Mouse (Mus musculus) hindbrain, embryonic 10.5 days (tissue): ENCODE results near the gene Gmcl1. TPM values are rescaled to one million over a fixed set of nuclear protein-coding genes. Genes with fewer than 3 reads are reported as not detected.

Experiments
- DNase-seq: peaks from one replicate; pipeline ENCODE4 v3.0.0-alpha.2; 2017; ENCODE audit warnings: low spot score
- H3K27ac ChIP-seq: fragments of 300-500 bp; sonication (generic); 2 replicates; pipeline ENCODE4 v1.5.1; 2016; ENCODE audit warnings: mild to moderate bottlenecking, moderate library complexity
- H3K27me3 ChIP-seq: fragments of 300-500 bp; sonication (generic); 2 replicates; pipeline ENCODE4 v1.6.1; 2016; ENCODE audit warnings: mild to moderate bottlenecking; ENCODE audit not compliant: poor library complexity, insufficient read depth, severe bottlenecking
- H3K36me3 ChIP-seq: fragments of 300-500 bp; sonication (generic); 2 replicates; pipeline ENCODE4 v1.6.1; 2016; ENCODE audit warnings: mild to moderate bottlenecking, moderate library complexity
- H3K4me1 ChIP-seq: fragments of 300-500 bp; sonication (generic); replicated peaks from 2 replicates; pipeline ENCODE4 v1.6.1; 2016; ENCODE audit warnings: mild to moderate bottlenecking
- H3K4me3 ChIP-seq: fragments of 300-500 bp; sonication (generic); 2 replicates; pipeline ENCODE4 v1.5.1; 2016; ENCODE audit warnings: mild to moderate bottlenecking, moderate library complexity
- H3K9me3 ChIP-seq: fragments of 300-500 bp; sonication (generic); 2 replicates; pipeline ENCODE4 v1.6.1; 2016; ENCODE audit warnings: mild to moderate bottlenecking, moderate library complexity
- WGBS: fragments of 180-500 bp; shearing (Covaris S2); methylation state at CpG from one replicate; pipeline ENCODE4 v1.1.7; 2016; 5-methylcytosine and 5-hydroxymethylcytosine counted together
- polyA plus RNA-seq: library from polyadenylated mRNA; unstranded; fragments of >200 nt; fragmentation: Nextera tagmentation; extraction: Ambion mirVana; gene quantifications from 2 replicates; pipeline ENCODE4 v1.2.1, GENCODE M21; 2016

The Gmcl1 gene
- polyA plus RNA-seq, 1 experiment from 2014 or later, result 38.1 TPM

DNA sequence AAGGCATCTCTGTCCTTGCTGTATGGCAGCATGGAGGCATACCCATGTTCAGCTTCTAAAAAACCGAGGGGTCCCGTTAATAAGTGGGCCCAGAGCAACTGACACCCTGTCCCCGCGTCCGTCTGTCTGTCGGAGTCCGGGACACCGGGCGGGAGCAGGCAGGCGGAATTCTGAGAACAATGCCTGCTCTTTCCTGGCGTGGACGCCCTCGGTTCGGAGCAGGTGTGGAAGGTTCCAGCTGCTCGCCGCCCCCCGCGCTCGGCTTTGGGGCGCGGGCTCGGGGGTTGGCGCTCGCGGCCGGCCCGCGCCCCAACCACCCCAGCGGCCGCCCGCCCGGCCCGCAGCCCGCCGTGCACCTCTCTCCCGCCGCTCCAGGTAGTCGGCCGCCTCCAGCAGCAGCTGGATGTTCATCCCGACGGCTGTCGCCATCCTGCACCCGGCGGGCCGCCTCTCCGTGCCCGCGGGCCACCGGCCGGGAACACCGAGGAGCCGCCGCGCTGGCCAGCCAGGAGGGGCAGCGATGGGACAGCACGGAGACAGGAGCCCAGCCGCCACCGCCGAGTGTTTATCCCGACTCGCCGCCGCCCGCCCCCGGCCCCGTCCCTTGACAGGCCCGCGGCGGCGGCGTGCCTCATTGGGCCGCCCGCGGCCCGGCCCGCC lies 64.5 kb downstream of the Gmcl1 start, which contains the start of gene Mxd1:
Gene Mxd1, minus strand, starts transcription at position 582 of the 660 bp plus-strand sequence.
- Histone ChIP-seq H3K27me3 (no peaks in the 10 kb centered on the region), H3K9me3 (no peaks in the 10 kb centered on the region), H3K36me3 (peaks cover 44% of the 10 kb centered on the region), H3K4me1 (peaks cover 19% of the 10 kb centered on the region), H3K27ac (peak within 1 kb of the TSS; percentile 82), H3K4me3 (peak within 1 kb of the TSS; percentile 96)
- DNase-seq, result no peak
- WGBS, result under 1% methylated on average over 75 of the region's 76 CpGs

DNA sequence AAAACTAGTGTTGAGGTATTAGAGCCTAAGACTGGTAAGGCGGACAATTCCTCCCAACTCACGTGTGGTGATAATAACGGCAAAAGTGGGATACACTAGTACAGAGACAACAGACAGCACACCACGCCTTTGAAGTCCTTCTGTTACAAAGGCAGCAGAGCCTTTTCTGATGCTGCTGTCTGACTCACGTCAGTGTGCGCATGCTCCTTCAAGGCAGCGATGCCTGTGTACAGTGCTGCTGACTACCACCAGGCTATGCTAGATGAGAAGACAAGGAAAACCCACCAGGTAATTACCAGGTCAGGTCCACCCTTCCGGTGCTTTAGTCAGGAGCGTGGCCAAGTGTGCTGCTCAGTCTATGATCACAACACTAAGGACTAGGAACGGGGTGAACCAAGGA lies 66.1 kb downstream of the Gmcl1 start:
- no peaks in the 10 kb centered on the region for H3K27me3 ChIP-seq
- no peaks in the 10 kb centered on the region for H3K9me3 ChIP-seq
- DNase-seq, result no peak
- H3K27ac ChIP-seq, result no peak overlapping the region
- peaks cover 36% of the 10 kb centered on the region for H3K36me3 ChIP-seq
- WGBS, result 93% methylated on average over 10 of the region's 10 CpGs
- no peak overlapping the region for H3K4me3 ChIP-seq
- peaks cover 19% of the 10 kb centered on the region for H3K4me1 ChIP-seq

DNA sequence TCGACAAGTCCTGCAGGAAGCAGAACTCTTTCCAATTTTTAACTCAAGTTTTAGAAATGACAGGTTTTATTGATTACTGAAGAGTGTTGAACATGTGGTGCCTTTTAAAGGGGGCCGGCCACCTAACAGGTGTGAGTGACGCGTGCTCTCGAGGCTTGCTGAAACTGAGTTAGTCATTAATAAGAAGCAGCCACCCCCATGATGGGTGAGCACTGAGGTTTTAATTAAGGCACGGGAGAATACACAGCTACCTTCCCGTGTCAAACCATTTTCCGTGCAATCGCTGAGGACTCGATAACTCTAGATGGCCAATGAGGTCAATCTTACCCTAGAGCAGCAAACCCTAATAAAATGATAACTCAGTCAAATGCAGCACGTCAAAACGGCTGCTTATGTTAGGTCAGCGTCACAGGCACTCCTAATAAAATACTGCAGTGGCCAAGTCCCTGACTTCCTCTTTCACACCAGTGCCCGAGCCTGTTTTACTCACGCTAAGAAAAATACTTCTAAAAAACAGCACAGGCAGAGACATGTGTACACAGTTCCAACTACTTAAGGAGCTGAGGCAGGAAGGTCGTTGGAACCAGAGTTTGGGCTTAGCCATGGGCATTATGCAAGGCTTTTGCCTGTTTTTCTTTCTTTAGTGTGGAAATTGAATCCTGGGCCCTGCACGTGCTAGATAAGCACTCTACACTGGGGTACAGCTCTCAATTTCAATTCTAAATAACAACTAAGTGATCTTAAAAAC lies 67.4 kb downstream of the Gmcl1 start:
- no peak for DNase-seq
- Histone ChIP-seq H3K9me3 (no peaks in the 10 kb centered on the region), H3K4me3 (no peak overlapping the region), H3K27ac (no peak overlapping the region), H3K36me3 (peaks cover 40% of the 10 kb centered on the region), H3K27me3 (no peaks in the 10 kb centered on the region), H3K4me1 (peaks cover 19% of the 10 kb centered on the region)
- 87% methylated on average over 17 of the region's 17 CpGs for WGBS

DNA sequence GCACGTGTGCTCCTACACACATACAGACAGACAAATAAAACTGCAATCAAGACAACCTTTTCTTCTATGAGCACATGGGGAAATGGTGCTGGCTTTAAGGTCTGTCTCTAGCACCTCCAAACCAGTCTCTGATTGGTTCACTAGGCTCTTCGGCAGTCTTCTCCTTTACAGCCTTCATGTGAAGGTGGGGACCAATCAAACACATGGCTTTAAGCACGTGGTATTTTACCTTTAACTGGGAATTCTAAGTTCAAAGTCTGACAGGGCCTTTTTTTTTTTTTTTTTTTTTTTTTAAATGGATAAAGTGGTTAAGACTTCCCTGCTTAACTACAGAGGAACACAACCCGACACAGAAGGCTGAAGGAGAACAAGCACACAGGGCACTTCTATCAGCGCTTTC lies 68.1 kb downstream of the Gmcl1 start:
- no peaks in the 10 kb centered on the region for H3K9me3 ChIP-seq
- no peak overlapping the region for H3K4me3 ChIP-seq
- no peak overlapping the region for H3K27ac ChIP-seq
- peaks cover 19% of the 10 kb centered on the region for H3K4me1 ChIP-seq
- no peaks in the 10 kb centered on the region for H3K27me3 ChIP-seq
- WGBS, result 88% methylated on average over 5 of the region's 5 CpGs
- DNase-seq, result no peak
- H3K36me3 ChIP-seq, result peaks cover 46% of the 10 kb centered on the region

DNA sequence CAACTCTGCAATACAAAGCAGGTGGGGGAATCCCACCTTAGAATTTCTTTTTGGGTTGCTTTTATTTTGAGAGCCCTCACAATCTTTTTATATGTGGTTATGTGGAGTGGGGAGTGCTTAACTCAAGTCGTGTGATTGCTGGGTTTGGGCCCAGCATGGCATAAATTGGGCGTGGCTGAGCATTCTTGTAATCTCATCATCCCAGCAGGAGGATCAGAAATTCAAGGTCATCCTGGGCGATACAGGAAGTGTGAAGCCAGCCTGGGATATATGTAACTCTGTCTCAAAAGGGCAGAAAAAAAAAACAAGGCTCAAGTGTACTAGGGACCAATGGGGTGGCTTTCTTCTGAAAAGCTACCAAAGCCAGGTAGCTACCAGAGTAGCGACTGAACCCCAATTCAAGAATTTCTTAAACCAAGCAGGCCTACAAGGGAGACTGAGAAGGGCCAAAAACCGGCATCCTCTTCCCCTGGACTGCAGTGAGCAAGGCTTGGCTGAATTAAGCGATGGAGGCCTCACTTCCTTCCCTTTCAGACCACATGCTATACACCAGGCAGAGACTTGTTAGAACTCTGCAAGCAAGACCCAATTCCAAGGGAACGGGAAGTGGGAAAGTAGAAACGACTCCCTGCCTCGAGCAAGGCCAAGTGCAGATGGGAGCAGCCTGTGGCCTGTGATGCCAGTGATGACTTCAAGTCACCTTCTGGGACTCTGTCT lies 72.9 kb downstream of the Gmcl1 start:
- H3K27ac ChIP-seq, result no peak overlapping the region
- H3K4me3 ChIP-seq, result no peak overlapping the region
- H3K36me3 ChIP-seq, result peaks cover 58% of the 10 kb centered on the region
- WGBS, result 78% methylated on average over 9 of the region's 9 CpGs
- no peak for DNase-seq
- no peaks in the 10 kb centered on the region for H3K27me3 ChIP-seq
- H3K9me3 ChIP-seq, result no peaks in the 10 kb centered on the region
- H3K4me1 ChIP-seq, result no peaks in the 10 kb centered on the region

DNA sequence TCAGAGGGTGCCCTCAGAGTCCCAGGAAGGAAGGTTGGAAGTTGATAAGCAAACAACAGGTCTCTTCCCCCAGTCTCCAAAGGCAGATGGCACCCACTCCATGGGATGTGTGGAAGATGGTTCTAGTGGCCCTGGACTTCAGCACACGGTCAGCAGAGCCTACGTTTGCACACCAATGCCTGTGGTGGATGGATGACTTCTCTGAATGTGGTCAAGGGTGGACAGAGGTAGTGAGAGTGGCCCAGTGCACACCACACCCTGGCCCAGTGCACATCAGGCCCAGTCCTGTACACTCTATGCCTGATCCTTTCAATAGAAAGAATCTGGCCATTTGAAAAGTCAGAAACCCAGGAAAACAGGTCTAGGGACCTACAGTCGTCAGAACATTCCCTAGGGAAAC lies 74.7 kb downstream of the Gmcl1 start:
- no peaks in the 10 kb centered on the region for H3K27me3 ChIP-seq
- no peaks in the 10 kb centered on the region for H3K9me3 ChIP-seq
- no peak overlapping the region for H3K27ac ChIP-seq
- DNase-seq, result no peak
- no peak overlapping the region for H3K4me3 ChIP-seq
- WGBS, result 90% methylated on average over 3 of the region's 3 CpGs
- peaks cover 54% of the 10 kb centered on the region for H3K36me3 ChIP-seq
- H3K4me1 ChIP-seq, result no peaks in the 10 kb centered on the region

DNA sequence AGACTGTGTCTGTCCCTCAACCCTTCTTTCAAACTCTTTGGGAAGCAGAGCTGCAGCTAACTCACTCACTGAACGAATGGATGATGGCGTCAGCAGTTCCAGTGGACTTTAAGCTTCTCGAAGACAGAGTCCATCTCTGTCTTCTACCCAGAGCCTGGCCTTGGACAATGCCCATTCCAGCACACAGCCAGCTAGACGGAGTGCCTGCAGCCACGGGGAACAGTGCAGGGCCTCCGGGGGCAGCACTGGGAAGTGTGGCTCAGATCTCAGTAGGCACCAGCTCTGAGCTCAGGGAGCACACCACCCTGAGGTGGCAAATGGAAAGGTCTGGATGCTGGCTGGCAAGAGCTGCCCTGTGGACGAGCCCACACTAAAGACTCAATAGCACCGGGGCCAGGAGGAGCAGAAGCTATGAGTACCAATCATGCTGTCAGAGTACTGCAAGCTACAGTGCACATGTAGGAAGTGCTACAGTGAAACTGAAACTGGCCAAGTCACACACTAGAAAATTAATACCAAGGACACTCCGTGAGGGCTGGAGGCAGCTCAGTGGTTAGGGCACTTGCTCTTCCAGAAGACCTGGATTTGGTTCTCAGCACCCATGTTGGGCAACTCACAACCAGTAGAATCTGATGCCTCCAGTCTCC lies 78.8 kb downstream of the Gmcl1 start:
- Histone ChIP-seq H3K36me3 (peaks cover 63% of the 10 kb centered on the region), H3K4me1 (no peaks in the 10 kb centered on the region), H3K27me3 (no peaks in the 10 kb centered on the region), H3K27ac (no peak overlapping the region), H3K4me3 (no peak overlapping the region), H3K9me3 (no peaks in the 10 kb centered on the region)
- DNase-seq, result no peak
- WGBS, result 81% methylated on average over 9 of the region's 9 CpGs

DNA sequence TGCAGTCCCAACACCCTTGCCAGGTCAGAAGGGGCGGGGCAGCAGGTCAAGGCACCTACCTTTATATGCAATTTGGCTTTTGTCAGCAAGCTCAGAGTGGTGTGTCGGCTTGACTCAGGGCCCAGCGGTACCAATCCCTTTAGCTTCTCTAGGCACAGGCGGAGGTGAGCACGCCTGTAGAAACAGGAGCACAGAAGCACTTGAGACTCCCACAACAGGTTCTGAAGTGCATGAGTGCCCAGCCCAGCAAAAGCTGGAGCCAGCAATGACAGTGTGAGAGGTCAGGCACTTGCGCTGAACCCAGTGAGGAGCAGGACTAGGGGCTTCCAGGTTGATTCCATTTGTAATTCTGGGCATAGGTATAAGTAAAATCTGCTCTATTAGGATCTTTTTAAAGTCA lies 80.2 kb downstream of the Gmcl1 start:
- WGBS, result 92% methylated on average over 6 of the region's 6 CpGs
- DNase-seq, result no peak
- Histone ChIP-seq H3K27me3 (no peaks in the 10 kb centered on the region), H3K27ac (no peak overlapping the region), H3K9me3 (no peaks in the 10 kb centered on the region), H3K36me3 (peaks cover 69% of the 10 kb centered on the region), H3K4me3 (no peak overlapping the region), H3K4me1 (no peaks in the 10 kb centered on the region)

DNA sequence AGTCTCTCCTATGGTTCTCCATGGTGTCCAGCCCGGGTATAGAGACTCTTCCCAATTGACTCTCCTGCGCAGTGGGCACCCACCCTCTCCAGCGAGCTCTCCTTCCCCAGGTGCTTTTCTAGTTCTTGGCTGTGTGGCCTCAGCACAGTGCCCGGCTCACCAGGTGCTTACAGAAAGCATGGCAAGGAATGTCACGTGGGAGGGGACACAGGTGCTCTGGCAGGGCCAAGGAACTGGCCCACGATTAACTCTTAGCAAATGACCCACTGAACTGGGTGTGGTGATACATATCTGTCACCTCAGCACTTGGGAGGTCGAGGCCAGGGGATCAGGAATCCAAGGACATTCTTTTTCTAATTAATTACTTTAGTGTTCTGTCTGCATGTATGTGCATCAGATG lies 87.0 kb downstream of the Gmcl1 start:
- Histone ChIP-seq H3K27me3 (no peaks in the 10 kb centered on the region), H3K4me1 (no peaks in the 10 kb centered on the region)

DNA sequence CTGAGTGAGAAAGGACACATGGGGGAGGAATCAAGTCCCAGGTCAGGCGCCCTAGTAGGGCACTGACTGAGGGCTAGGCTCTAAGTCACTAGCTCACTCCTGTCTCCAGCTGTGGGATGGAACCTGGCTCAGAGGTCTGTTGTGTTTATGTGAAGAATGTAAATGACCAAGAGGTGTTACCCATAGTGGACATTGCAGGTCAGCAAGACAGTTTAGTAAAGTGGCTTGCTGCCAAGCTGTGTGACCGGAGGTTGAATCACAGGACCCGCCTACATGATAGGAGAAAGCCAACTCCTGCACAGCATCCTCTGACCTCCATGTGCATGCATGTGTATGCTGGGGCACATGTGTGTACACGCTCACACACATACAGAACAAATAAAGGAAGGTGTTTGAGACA lies 87.6 kb downstream of the Gmcl1 start:
- H3K9me3 ChIP-seq, result no peaks in the 10 kb centered on the region
- no peak overlapping the region for H3K4me3 ChIP-seq
- no peak for DNase-seq
- H3K4me1 ChIP-seq, result no peaks in the 10 kb centered on the region
- peaks cover 25% of the 10 kb centered on the region for H3K36me3 ChIP-seq
- WGBS, result 76% methylated on average over 4 of the region's 4 CpGs
- no peak overlapping the region for H3K27ac ChIP-seq
- H3K27me3 ChIP-seq, result no peaks in the 10 kb centered on the region

More for the DNA sequence above, 87.0 kb downstream of the Gmcl1 start:
- 86% methylated on average over 7 of the region's 7 CpGs for WGBS
- DNase-seq, result no peak
- Histone ChIP-seq H3K9me3 (no peaks in the 10 kb centered on the region), H3K27ac (no peak overlapping the region), H3K36me3 (peaks cover 31% of the 10 kb centered on the region), H3K4me3 (no peak overlapping the region)

DNA sequence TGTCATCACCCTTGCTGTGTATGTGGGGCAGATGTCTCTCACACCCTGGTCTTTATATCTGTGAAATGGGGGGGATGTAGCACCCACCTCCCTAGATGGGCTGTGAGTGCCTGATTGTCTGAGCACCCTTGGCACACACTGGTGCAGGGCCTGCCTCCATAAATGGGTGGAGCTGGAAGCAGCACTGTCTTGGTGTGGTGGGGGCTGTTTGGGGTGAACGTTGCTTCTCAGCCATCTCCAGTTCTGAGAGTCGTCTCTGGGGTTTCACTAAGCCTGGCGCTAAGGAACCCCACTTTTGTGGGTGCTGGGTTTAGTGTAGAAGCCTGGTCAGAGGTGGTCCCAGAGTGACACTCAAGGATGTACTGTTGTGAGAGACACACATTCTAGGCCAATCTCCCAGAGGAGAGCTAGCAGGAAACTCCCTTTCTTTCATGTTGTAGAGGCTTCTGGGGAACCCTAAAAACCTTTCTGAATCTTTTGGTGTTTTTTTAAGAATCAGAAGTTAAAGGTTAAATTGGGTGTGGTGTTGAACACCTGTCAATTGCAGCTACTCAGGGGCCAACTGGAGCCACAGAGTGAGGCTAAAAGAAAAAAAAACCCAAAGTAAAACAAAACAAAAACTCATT lies 88.3 kb downstream of the Gmcl1 start:
- DNase-seq, result no peak
- Histone ChIP-seq H3K4me1 (no peaks in the 10 kb centered on the region), H3K4me3 (no peak overlapping the region), H3K36me3 (peaks cover 19% of the 10 kb centered on the region), H3K9me3 (no peaks in the 10 kb centered on the region), H3K27ac (no peak overlapping the region), H3K27me3 (no peaks in the 10 kb centered on the region)
- WGBS, result 80% methylated on average over 3 of the region's 3 CpGs
